Mouse (Mus musculus): ENCODE measurements around the gene Gm21860. TPM values are rescaled to one million over a fixed set of nuclear protein-coding genes. Genes with fewer than 3 reads are reported as not detected.
"Not testable (repeated sequence)": the region's sequence is repeated elsewhere in the genome, so short reads cannot be mapped to it uniquely, and the experiment has no call there.

Gm21860 gene
- polyA plus RNA-seq, 1 experiment from 2014 or later = not detected

DNA sequence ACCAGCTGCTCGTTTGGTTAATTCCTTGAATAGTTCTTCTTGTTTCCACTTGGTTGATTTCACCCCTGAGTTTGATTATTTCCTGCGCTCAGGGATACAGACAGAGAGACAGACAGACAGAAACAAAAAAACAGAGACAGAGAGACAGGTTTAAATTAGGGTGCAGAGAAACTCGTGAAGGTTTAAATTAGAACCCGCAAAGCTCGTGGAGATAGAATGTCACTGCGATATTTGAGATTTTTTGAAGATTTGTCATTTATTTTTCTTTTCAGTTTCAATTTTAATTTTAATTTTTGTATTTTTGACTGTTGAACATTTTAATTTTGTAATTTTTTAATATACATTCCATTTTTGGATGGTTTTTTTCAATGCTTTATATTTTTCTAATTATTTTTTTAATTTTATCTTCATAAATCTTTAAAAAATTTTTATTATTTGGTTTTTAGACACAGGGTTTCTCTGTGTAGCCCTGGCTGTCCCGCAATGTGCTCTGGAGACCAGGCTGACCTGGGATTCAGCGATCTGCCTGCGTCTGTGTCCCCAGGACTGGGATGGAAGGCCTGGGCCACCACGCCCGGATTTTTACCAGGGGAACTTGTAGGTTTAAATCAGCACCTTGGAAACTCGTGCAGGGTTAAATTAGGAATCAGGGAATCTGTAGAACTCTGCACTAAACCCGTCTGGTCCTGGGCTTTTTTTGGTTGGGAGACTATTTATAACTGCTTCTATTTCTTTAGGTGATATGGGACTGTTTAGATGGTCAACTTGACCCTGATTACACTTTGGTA, 27.3 kb downstream of the Gm21860 start:
- ATAC-seq (replicated peaks; ENCODE audit: low FRiP score); H3K4me1 ChIP-seq (replicated peaks; ENCODE audit: control insufficient read depth, insufficient read depth, low read length); H3K9me3 ChIP-seq (ENCODE audit: control insufficient read depth, low read length); H3K27me3 ChIP-seq (replicated peaks; ENCODE audit: control insufficient read depth, insufficient read depth, low read length); H3K9ac ChIP-seq (ENCODE audit: low read depth, low read length); H3K4me2 ChIP-seq; H3K4me3 ChIP-seq (ENCODE audit: low read depth, low read length); H3K36me3 ChIP-seq (ENCODE audit: control insufficient read depth, insufficient read depth, low read length); H3K27ac ChIP-seq (ENCODE audit: low read depth, low read length); DNase-seq (ENCODE audit: low spot score): not testable (repeated sequence)
- 70% methylated on average over 13 of the region's 13 CpGs for WGBS

DNA sequence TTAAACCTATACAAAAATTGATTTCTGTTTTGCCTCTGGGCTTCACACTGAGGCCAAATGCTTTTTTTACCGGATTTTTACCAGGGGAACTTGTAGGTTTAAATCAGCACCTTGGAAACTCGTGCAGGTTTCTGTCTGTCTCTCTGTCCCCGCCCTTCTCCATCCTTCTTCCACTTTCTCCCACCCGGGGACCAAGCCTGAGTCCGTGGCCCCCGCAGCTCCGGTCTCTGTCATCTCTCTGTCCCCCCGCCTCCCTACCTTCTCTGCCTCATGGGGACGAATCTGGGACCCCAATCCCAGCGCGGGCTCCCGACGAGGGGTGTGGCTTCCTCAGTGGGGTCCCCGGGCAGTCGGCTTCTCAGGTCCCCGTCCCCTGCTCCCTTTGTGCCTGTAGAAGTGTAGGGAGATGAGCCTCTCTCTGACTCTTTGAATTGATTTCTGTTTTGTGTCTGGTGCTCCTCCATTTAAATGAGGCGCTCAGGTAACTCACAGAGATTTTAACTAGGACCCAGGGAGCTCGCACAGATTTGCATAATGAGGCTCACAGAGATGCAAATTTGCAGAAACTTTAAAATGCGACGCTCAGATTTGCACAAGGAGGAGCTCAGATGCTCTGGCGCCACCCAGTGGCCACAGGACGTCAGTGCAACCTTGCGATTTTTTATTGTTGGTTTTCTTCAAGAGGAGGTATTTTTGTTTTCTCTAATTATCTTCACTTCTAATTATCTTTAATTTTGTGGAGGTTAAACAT, 28.7 kb downstream of the Gm21860 start:
- ATAC-seq (replicated peaks; ENCODE audit: low FRiP score); DNase-seq (ENCODE audit: low spot score); H3K27me3 ChIP-seq (replicated peaks; ENCODE audit: control insufficient read depth, insufficient read depth, low read length); H3K4me3 ChIP-seq (ENCODE audit: low read depth, low read length); H3K4me2 ChIP-seq; H3K9ac ChIP-seq (ENCODE audit: low read depth, low read length); H3K9me3 ChIP-seq (ENCODE audit: control insufficient read depth, low read length); H3K27ac ChIP-seq (ENCODE audit: low read depth, low read length); H3K36me3 ChIP-seq (ENCODE audit: control insufficient read depth, insufficient read depth, low read length); H3K4me1 ChIP-seq (replicated peaks; ENCODE audit: control insufficient read depth, insufficient read depth, low read length): not testable (repeated sequence)
- WGBS = 63% methylated on average over 15 of the region's 23 CpGs

DNA sequence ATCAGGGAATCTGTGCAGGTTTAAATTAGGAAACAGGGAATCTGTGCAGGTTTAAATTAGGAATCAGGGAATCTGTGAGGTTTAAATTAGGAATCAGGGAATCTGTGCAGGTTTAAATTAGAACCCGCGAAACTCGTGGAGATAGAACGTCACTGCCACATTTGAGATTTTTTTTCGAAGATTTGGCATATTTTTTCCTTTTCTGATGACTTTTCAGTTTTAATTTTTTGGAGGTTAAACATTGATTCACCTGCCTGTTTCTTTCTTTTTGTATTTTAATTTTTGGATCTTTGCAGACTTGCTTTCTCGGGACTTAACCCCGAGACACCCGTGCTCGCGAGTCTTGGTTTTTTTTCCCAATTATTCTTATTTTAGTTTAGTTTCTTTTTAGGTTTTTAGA, 29.5 kb downstream of the Gm21860 start:
- H3K9me3 ChIP-seq (ENCODE audit: control insufficient read depth, low read length); H3K27me3 ChIP-seq (replicated peaks; ENCODE audit: control insufficient read depth, insufficient read depth, low read length); H3K4me1 ChIP-seq (replicated peaks; ENCODE audit: control insufficient read depth, insufficient read depth, low read length); H3K27ac ChIP-seq (ENCODE audit: low read depth, low read length); H3K4me3 ChIP-seq (ENCODE audit: low read depth, low read length); ATAC-seq (replicated peaks; ENCODE audit: low FRiP score); H3K4me2 ChIP-seq; DNase-seq (ENCODE audit: low spot score); H3K36me3 ChIP-seq (ENCODE audit: control insufficient read depth, insufficient read depth, low read length); H3K9ac ChIP-seq (ENCODE audit: low read depth, low read length): not testable (repeated sequence)
- 83% methylated on average over 10 of the region's 10 CpGs for WGBS

DNA sequence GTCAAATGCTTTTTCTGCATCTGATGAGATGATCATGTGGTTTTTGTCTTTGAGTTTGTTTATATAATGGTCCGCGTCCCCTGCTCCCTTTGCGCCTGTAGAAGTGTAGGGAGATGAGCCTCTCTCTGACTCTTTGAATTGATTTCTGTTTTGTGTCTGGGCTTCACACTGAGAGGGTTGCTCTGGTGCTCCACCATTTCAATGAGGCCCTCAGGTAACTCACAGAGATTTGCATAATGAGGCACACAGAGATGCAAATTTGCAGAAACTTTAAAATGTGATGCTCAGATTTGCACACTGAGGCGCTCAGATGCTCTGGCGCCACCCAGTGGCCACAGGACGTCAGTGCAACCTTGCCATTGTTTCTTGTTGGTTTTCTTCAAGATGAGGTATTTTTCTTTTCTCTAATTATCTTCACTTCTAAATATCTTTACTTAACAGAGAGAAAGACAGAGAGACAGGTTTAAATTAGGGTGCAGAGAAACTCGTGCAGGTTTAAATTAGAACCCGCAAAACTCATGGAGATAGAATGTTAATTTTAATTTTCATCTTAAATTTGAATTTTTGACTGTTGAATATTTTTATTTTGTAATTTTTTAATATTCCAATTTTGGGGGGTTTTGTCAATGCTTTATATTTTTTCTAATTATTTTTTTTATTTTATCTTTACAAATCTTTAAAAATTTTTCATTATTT, 30.5 kb downstream of the Gm21860 start:
- H3K36me3 ChIP-seq (ENCODE audit: control insufficient read depth, insufficient read depth, low read length); H3K4me3 ChIP-seq (ENCODE audit: low read depth, low read length); H3K27ac ChIP-seq (ENCODE audit: low read depth, low read length); H3K4me1 ChIP-seq (replicated peaks; ENCODE audit: control insufficient read depth, insufficient read depth, low read length); H3K4me2 ChIP-seq; DNase-seq (ENCODE audit: low spot score); H3K27me3 ChIP-seq (replicated peaks; ENCODE audit: control insufficient read depth, insufficient read depth, low read length); H3K9me3 ChIP-seq (ENCODE audit: control insufficient read depth, low read length); H3K9ac ChIP-seq (ENCODE audit: low read depth, low read length): not testable (repeated sequence)
- 60% methylated on average over 8 of the region's 8 CpGs for WGBS
- ATAC-seq (replicated peaks; ENCODE audit: low FRiP score) = peak; percentile 77

DNA sequence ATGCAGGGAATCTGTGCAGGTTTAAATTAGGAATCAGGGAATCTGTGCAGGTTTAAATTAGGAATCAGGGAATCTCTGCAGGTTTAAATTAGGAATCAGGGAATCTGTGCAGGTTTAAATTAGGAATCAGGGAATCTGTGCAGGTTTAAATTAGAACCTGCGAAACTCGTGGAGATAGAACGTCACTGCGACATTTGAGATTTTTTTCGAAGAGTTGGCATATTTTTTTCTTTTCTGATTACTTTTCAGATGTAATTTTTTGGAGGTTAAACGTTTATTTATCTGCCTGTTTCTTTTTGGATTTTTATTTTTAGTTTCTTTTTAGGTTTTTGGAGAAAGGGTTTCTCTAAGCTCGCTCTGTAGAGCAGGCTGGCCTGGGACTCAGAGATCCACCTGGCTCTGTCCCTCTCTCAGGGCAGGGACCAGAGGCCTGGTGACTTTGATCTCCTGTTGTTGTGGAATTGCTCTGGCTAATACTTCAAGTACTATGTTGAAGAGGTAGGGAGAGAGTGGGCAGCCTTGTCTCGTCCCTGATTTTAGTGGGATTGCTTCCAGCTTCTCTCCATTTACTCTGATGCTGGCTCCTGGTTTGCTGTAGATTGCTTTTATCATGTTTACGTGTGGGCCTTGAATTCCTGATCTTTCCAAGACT, 31.2 kb downstream of the Gm21860 start:
- H3K27ac ChIP-seq (ENCODE audit: low read depth, low read length); H3K9me3 ChIP-seq (ENCODE audit: control insufficient read depth, low read length); H3K36me3 ChIP-seq (ENCODE audit: control insufficient read depth, insufficient read depth, low read length); H3K9ac ChIP-seq (ENCODE audit: low read depth, low read length); DNase-seq (ENCODE audit: low spot score); H3K4me1 ChIP-seq (replicated peaks; ENCODE audit: control insufficient read depth, insufficient read depth, low read length); H3K27me3 ChIP-seq (replicated peaks; ENCODE audit: control insufficient read depth, insufficient read depth, low read length); H3K4me3 ChIP-seq (ENCODE audit: low read depth, low read length); H3K4me2 ChIP-seq: not testable (repeated sequence)
- WGBS = 69% methylated on average over 8 of the region's 9 CpGs
- peak; percentile 73 for ATAC-seq (replicated peaks; ENCODE audit: low FRiP score)

DNA sequence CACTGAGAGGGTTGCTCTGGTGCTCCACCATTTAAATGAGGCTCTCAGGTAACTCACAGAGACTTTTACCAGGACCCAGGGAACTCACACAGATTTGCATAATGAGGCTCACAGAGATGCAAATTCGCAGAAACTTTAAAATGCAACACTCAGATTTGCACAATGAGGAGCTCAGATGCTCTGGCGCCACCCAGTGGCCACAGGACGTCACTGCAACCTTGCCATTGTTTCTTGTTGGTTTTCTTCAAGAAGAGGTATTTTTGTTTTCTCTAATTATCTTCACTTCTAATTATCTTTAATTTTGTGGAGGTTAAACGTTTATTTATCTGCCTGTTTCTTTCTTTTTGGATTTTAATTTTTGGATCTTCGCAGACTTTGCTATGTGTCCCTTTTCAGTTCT, 34.1 kb downstream of the Gm21860 start:
- ATAC-seq (replicated peaks; ENCODE audit: low FRiP score); H3K4me2 ChIP-seq; H3K9ac ChIP-seq (ENCODE audit: low read depth, low read length); H3K36me3 ChIP-seq (ENCODE audit: control insufficient read depth, insufficient read depth, low read length); H3K4me1 ChIP-seq (replicated peaks; ENCODE audit: control insufficient read depth, insufficient read depth, low read length); H3K9me3 ChIP-seq (ENCODE audit: control insufficient read depth, low read length); H3K27ac ChIP-seq (ENCODE audit: low read depth, low read length); H3K27me3 ChIP-seq (replicated peaks; ENCODE audit: control insufficient read depth, insufficient read depth, low read length); H3K4me3 ChIP-seq (ENCODE audit: low read depth, low read length); DNase-seq (ENCODE audit: low spot score): not testable (repeated sequence)
- 35% methylated on average over 5 of the region's 5 CpGs for WGBS

DNA sequence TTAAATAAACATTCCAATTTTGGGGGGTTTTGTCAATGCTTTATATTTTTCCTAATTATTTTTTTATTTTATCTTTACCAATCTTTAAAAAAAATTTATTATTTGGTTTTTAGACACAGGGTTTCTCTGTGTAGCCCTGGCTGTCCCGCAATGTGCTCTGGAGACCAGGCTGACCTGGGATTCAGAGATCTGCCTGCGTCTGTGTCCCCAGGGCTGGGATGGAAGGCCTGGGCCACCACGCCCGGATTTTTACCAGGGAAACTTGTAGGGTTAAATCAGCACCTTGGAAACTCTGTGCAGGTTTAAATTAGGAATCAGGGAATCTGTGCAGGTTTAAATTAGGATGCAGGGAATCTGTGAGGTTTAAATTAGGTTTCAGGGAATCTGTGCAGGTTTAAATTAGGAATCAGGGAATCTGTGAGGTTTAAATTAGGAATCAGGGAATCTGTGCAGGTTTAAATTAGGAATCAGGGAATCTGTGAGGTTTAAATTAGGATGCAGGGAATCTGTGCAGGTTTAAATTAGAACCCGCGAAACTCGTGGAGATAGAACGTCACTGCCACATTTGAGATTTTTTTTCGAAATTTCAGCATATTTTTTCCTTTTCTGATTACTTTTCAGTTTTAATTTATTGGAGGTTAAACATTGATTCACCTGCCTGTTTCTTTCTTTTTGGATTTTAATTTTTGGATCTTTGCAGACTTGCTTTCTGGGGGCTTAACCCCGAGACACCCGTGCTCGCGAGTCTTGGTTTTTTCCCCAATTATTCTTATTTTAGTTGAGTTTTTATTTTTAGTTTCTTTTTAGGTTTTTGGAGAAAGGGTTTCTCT, 35.0 kb downstream of the Gm21860 start:
- DNase-seq (ENCODE audit: low spot score); H3K36me3 ChIP-seq (ENCODE audit: control insufficient read depth, insufficient read depth, low read length); H3K4me3 ChIP-seq (ENCODE audit: low read depth, low read length); ATAC-seq (replicated peaks; ENCODE audit: low FRiP score); H3K9me3 ChIP-seq (ENCODE audit: control insufficient read depth, low read length); H3K27ac ChIP-seq (ENCODE audit: low read depth, low read length); H3K27me3 ChIP-seq (replicated peaks; ENCODE audit: control insufficient read depth, insufficient read depth, low read length); H3K9ac ChIP-seq (ENCODE audit: low read depth, low read length); H3K4me2 ChIP-seq; H3K4me1 ChIP-seq (replicated peaks; ENCODE audit: control insufficient read depth, insufficient read depth, low read length): not testable (repeated sequence)
- 81% methylated on average over 13 of the region's 13 CpGs for WGBS

All from liver, embryonic 11.5 days (tissue).